Mouse (Mus musculus) adrenal gland, adult (tissue): ENCODE measurements around the gene Tbl3.
A peak's percentile ranks its signal among the peaks of the same experiment; 100 is the strongest.
"Not testable (repeated sequence)": the region's sequence is repeated elsewhere in the genome, so short reads cannot be mapped to it uniquely, and the experiment has no call there.

Experiments
- DNase-seq, 2 experiments: peaks; one replicate each; pipeline ENCODE4 v3.0.0; 2022 to 2023; ENCODE audit warnings: low spot score in 1 of 2; ENCODE audit not compliant: inconsistent age in 2 of 2

The Tbl3 gene

DNA sequence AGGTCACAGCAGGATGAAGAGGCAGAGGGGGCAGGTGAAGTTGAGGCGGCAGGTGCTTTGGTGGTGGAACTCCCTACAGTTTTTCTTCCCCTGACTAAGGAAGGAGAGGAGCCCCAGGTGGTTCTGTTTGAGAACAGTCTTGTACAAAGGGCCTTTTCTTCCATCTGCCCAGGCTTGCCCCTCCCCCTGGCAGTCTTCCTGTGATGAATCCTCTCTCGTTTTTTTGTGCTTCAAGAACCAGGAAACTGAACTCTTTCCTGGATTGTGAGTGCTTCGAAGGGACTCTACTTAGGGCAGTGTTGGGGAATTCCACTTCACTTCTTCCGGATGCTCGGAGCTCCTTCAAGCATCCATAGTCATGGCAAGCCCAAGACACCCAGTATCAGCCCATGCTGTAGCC is 9.5 kb downstream of the Tbl3 start:
- no peak for DNase-seq

- DNase-seq, result peak; percentile 93 to 97
These were observed 11.3 kb downstream of the Tbl3 start, which contains the start of the genes Gfer and Noxo1 for GRCm38 (mm10) chr17:24696011-24696697. Gene Gfer (minus strand): TSS chr17:24696156. Gene Noxo1 (plus strand): TSS chr17:24696234.

DNA sequence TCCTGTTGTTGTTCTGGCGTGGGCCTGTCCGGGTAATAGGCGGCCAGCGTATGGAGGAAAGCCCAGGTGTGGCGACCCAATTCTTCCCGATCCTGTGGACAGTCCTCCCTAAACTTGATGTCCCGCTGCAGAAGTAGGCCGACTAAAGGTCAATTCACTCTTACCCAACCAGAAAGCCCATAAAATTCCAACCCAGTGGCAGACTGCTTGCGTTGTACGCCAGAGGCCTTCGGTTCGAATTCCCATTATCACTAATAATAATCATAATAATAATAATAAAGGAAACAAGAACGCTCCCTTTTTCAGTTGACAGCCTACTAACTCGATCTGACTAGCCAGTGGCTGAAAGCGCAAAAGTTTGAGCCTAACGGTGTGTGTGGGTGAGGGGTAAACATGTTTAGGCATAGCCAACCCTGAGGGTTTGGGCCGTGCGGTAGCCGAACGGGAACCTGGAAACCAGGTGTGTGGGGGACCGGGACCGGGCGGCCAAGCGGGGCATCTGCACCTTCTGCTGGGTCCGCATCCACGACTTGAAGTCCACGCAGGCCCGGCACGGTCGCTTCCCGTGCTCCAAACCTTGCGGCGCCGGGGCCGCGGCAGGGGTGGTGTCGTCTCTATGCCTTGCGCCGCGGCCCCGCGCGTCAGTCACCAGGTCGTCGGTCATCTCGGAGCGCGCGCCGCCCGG is 12.0 kb downstream of the Tbl3 start:
- DNase-seq, result peak in 1 of 2 experiments; percentile 68

- DNase-seq, result no peak
These were observed 15.1 kb downstream of the Tbl3 start for GRCm38 (mm10) chr17:24692385-24692784.

- no peak for DNase-seq
These were observed 18.0 kb downstream of the Tbl3 start, which contains the start of gene Syngr3 for GRCm38 (mm10) chr17:24689251-24690081. Gene Syngr3 (minus strand): TSS chr17:24689955.

DNA sequence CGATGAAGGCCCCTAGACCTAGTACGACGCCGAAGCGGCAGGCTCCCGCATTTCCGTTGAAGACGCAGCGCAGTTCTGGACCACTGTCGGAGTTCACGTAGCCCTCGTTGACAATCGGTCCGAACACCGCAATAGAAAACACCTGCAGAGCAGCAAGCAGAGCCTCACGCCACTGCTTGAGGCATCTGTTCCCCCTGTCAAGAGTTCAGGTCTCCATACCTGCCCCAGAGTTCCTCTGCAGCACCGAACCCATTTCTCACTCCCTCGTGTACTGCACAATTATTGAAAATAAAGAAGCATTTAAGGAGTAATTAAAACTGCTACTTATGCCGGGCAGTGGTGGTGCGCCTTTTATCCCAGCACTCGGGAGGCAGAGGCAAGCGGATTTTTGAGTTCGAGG is 19.9 kb downstream of the Tbl3 start:
- DNase-seq, result no peak

DNA sequence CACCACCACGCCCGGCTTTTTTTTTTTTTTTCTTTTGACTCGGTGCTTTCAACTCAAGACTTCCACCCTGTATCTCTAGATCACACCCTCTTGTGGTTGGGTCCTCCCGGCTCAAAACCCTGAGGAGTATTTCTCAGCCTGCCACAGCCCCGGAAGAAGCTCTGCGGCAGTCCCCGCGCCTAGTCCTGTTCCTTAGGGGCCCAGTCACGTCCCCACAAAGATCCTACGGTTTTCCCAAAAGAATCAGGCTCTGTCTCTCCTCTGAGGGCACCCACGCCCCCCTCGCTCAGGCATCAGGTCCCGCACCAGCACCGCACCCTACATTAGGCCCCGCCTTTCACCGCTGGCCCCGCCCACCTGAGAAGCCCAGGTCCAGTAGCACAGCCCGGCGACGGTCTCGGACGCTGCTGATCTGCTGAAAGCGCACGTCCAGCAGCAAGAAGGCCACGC is 20.3 kb downstream of the Tbl3 start:
- DNase-seq, result peak; percentile 70 to 84

DNA sequence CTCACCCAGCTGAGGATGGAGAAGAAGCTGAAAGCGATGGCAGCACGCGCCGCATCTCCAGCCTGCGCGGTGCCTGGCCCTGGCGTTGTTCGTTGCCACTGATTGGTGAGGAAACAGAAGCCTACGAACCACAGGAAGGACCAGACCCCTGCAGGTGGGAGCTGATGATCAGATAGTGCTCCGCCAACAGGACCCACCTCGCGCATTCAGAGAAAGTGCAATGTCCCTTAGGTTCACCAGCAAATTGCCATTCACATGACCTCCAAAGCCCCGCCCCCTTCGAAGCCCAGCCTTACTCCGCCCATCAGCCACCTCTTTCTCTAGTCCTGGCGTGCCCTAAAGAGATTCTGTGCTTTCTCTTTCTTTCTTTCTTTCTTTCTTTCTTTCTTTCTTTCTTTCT is 20.9 kb downstream of the Tbl3 start:
- peak in 1 of 2 experiments; percentile 33 for DNase-seq

DNA sequence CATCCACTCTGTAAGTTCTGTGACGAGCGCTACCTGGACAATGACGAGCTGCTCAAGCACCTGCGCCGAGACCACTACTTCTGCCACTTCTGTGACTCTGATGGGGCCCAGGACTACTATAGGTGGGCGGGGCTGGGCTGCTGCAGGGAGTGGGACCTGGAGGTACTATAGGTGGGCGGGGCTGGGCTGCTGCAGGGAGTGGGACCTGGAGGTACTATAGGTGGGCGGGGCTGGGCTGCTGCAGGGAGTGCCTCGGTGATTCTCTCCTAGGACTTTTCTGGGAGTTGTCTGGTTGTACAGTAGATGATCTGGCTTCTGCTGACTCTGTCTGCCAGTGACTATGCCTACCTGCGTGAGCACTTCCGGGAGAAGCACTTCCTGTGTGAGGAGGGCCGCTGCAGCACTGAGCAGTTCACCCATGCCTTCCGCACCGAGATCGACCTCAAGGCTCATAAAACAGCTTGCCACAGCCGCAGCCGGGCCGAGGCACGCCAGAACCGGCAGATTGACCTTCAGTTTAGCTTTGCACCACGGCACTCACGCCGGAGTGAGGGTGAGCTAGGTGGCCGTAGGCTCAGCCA is 29.9 kb downstream of the Tbl3 start:
- no peak for DNase-seq

DNA sequence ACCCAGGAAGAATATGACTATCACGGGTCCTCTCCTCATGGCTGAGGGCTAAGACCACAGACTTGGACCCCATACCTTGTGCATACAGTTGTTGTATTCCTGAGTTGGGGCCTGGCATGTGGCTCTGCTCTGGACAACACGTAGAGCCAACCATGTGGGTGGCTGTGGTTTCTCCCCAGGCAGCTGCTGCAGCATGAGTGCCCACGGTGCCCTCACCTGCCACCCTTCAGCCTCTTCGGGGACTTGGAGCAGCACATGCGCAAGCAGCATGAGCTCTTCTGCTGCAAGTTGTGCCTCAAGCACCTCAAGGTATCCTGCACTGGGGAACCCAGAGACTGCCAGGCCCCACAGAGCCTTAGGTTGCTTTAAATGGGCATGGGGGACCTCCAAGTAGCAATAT is 30.6 kb downstream of the Tbl3 start:
- DNase-seq, result no peak

DNA sequence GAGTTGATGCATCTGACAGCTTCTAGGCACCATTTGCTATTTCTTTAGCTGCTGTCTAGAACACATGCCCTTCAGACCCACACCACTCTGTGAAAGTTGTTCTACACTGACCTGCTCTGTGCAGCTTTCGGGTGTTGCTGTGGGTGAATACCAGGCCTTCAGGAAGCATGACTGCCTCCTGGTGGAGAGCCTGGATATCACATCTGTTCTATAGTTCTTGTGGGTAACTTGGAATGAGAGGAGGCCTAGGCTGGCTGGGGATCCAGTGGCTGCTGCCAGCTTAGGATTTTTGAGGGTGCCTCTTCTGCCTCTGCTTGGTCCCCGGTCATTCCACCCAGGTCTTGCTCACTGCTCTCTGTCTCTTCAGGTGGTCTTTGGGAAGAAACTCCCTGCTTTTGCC is 31.3 kb downstream of the Tbl3 start:
- peak in 1 of 2 experiments; percentile 79 for DNase-seq

DNA sequence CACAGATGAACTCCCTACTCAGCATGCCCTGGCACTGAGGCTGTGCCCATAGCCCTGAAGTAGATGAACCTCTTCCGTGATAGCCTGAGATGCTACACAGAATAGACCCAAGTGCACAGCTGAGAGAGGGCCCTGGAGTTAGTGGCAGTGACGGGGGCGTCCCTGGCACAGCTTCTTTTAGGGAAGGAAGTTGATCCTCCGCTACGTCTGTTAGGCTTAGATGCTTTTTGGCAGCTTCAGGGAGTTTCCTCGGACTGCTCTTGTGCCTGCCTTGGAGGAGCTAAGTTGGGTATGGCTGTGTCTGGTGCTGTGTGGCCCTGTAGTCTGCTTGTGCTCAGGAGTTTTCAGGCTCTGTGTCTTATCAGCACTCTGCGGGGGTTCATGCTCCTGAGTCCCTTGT is 33.2 kb downstream of the Tbl3 start:
- DNase-seq, result no peak

DNA sequence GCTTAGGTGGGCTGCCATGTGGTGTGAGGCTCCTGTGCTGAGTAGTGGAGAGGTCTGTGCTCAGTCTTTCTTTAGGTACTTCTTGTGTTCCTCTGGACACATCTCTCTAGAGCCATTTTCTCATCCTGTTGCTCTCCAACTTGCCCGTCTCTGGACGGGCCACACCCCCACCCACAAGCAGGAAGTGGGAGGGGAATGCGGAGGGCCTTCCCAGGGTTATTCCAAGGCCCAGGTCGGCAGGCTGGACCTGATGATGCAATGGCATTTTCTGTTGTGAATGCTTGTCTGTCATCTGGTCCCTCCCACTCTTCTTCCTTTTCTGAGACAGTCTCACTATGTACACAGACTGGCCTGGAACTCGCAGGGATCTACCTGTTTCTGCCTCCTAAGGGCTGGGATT is 35.3 kb downstream of the Tbl3 start:
- peak; percentile 76 to 90 for DNase-seq

DNA sequence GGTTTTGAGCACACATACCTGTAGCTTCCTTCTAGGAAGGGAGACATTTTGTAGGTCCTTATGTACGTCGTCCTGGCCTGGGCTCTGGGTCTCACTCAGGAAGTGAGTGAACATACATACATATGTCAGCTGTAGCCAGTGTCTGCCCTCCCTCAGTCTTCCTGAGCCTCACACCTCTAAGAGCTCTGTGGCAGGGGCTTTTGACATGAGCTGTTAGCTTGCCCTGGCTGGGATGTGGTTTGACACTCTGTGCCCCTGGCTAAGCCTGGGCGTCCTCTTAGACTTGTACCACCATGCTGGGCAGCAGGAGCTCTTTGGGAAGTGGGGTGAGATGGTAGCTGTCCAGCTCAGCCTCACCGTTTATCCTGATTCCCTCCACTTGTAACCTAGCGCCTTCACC is 36.1 kb downstream of the Tbl3 start:
- DNase-seq, result no peak

DNA sequence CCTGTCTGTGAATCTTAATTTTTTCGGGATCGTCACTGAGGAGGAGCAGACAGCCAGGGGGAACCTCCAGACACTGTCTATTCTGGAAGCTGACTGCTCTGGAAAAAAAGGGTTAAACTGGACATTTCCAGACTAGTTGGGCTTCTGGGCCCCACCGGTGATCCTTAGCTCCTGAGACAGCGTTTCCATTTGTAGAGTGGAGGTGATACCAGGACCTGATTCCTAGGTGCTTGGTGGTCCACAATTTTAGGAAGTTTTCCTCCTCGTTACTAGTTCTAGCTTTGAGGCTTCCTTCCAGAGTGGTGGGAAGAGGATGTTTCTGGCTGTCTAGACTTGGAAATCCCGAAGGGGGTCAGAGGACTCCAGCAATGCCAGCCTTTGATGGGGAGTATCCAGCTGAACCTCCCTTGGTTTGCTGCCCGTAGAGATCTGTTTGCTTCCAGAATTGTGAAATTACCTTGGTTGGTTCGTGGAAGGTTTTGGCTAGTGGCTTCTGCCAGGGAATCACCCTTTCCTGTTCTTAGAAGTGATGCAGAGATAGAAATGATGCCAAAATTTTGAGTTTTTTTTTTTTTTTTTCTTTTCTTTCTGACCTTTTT is 37.1 kb downstream of the Tbl3 start:
- peak in 1 of 2 experiments; percentile 63 for DNase-seq

- DNase-seq, result peak; percentile 96 to 97
These were observed 37.8 kb downstream of the Tbl3 start, which contains the start of gene Zfp598 for GRCm38 (mm10) chr17:24669545-24670245. Gene Zfp598 (plus strand): TSS chr17:24669687.

DNA sequence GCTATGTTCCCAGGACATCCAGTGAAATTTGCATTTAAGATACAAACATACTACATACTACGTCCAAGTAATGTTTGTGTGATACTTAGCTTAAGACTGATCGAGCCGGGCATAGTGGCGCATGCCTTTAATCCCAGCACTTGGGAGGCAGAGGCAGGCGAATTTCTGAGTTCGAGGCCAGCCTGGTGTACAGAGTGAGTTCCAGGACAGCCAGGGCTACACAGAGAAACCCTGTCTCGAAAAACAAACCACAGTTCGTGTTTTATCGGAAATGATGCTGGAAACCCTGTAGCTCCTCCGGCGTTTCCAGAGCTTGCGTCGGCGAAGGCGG is 38.3 kb downstream of the Tbl3 start:
- DNase-seq, result not testable (repeated sequence)

GRCm38 (mm10) chr17:24667416-24667815 is 40.0 kb downstream of the Tbl3 start:
- DNase-seq, result peak; percentile 65 to 86

- not testable (repeated sequence) for DNase-seq
These were observed 40.4 kb downstream of the Tbl3 start for GRCm38 (mm10) chr17:24667011-24667410.
